Mouse (Mus musculus) C2C12 (cell line): ENCODE measurements around the gene Gm10401.

Experiments used
- CTCF ChIP-seq: IDR thresholded peaks from one replicate; pipeline ENCODE4 v1.5.1; 2011; ENCODE audit not compliant: control insufficient read depth, insufficient read depth, insufficient read length
- FOSL1 ChIP-seq: IDR thresholded peaks from one replicate; pipeline ENCODE4 v1.8.0; 2011; ENCODE audit warnings: mild to moderate bottlenecking, low read length; ENCODE audit not compliant: poor library complexity, insufficient read depth, severe bottlenecking
- MAX ChIP-seq: IDR thresholded peaks from one replicate; pipeline ENCODE4 v1.6.1; 2011; ENCODE audit warnings: mild to moderate bottlenecking, control low read depth
- MYOG ChIP-seq: IDR thresholded peaks from one replicate; pipeline ENCODE4 v1.6.1; 2011; ENCODE audit not compliant: control insufficient read depth, insufficient read length; ENCODE audit errors: extremely low read depth
- USF1 ChIP-seq: IDR thresholded peaks from one replicate; pipeline ENCODE4 v1.6.1; 2011; ENCODE audit warnings: low read depth, mild to moderate bottlenecking, control low read depth, moderate library complexity

GRCm38 (mm10) chr5:115053791-115054396 is 44.2 kb downstream of the Gm10401 start:
- TF ChIP-seq MAX (no peak), CTCF (no peak), MYOG (no peak), USF1 (no peak), FOSL1 (no peak)
